9 mouse cellular contexts compared by ENCODE assay signal in the genomic region with DNA sequence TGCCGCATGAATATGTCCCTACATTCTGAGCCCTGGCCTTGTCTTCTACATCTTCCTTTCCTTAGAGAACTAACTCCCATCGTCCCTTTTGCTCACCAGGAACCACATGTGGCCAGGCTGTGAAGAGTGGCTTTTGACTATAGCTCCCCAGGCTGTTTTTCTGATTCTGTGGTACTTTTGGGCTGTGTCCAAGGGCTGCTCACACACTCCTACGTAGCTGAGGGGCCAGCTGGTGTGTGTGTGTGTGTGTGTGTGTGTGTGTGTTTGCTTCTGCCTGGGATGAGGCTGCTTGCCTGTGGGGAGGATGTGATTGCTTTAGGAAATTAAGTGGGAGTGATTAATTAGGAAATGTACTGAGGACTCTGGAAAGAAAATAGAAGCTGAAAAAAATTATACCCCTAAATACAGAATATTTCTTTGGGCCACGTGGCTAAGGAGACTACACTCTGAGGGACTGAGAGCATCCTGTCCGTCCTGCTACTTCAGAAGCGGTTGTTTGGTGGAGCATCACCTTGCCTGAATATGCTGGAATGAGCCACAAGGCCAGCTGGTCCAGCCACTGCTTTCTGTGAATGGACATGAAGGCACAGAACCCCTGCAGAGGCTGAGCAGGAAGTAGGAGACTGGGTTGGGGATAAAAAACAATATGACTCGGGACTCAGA. TPM values are rescaled to one million over a fixed set of nuclear protein-coding genes. Genes with fewer than 3 reads are reported as not detected.
DNase-seq lines count a peak whose midpoint lies in the region; ATAC-seq lines count a peak whose summit lies in the region.
"Had no signal": no experiment of that assay in that cellular context is flagged by ENCODE, and none has a peak within 500 bp of the region (broad histone marks: within the 10 kb centered on the region; RNA-seq: fewer than 3 reads in every experiment).

No protein-coding gene starts in this region.

- H3K4me1 ChIP-seq in kidney, embryonic 14.5 days (ENCODE audit: control insufficient read depth, insufficient read depth, low read length): no peaks in the 10 kb centered on the region
- H3K4me1 ChIP-seq in hindbrain, embryonic 16.5 days (ENCODE audit: control insufficient read depth, insufficient read depth, low read depth, low read length): no peaks in the 10 kb centered on the region
- H3K4me1 ChIP-seq in heart, embryonic 10.5 days: 0 out of 2 replicates have a peak, but pooled peaks cover 5% of the 10 kb centered on the region

- no peak overlapping the region for H3K27ac ChIP-seq in kidney, embryonic 14.5 days (ENCODE audit: low read depth, low read length)
- H3K27ac ChIP-seq in hindbrain, embryonic 16.5 days (ENCODE audit: low read depth, low read length): no peak overlapping the region
- H3K27ac ChIP-seq in heart, embryonic 10.5 days: no peak overlapping the region
- H3K27ac ChIP-seq: liver, embryonic 14.5 days had no signal

- H3K9me3 ChIP-seq in kidney, embryonic 14.5 days (ENCODE audit: control insufficient read depth, low read length): no peaks in the 10 kb centered on the region
- no peaks in the 10 kb centered on the region for H3K9me3 ChIP-seq in hindbrain, embryonic 16.5 days (ENCODE audit: control insufficient read depth, low read length)
- H3K9me3 ChIP-seq in heart, embryonic 10.5 days: no peaks in the 10 kb centered on the region

- no peak overlapping the region for H3K4me2 ChIP-seq in kidney, embryonic 14.5 days (replicated peaks; ENCODE audit: low read depth, low read length)
- H3K4me2 ChIP-seq in hindbrain, embryonic 16.5 days (ENCODE audit: low read length): no peak overlapping the region

- no peak overlapping the region for H3K9ac ChIP-seq in kidney, embryonic 14.5 days (ENCODE audit: low read depth, low read length)
- no peak overlapping the region for H3K9ac ChIP-seq in hindbrain, embryonic 16.5 days (ENCODE audit: low read depth, low read length)
- H3K9ac ChIP-seq: liver, embryonic 14.5 days had no signal

- WGBS in kidney, embryonic 14.5 days: 50% methylated on average over 7 of the region's 7 CpGs
- WGBS in hindbrain, embryonic 16.5 days: 45% methylated on average over 7 of the region's 7 CpGs
- 76% methylated on average over 7 of the region's 7 CpGs for WGBS in heart, embryonic 10.5 days

- DNase-seq in kidney, adult 11 months: no peak
- peak; percentile 33 for DNase-seq in cerebellum, adult 11 months
- peak; percentile 58 for DNase-seq in lung, postnatal 10 days
- no peak for DNase-seq in adrenal gland, postnatal 14 days
- no peak for DNase-seq in heart, embryonic 10.5 days (ENCODE audit: low spot score)

- H3K36me3 ChIP-seq in kidney, embryonic 14.5 days (ENCODE audit: control insufficient read depth, insufficient read depth, low read length): no peaks in the 10 kb centered on the region
- no peaks in the 10 kb centered on the region for H3K36me3 ChIP-seq in hindbrain, embryonic 16.5 days (ENCODE audit: control insufficient read depth, insufficient read depth, low read length)
- H3K36me3 ChIP-seq in heart, embryonic 10.5 days: no peaks in the 10 kb centered on the region

- no peak overlapping the region for H3K4me3 ChIP-seq in kidney, embryonic 14.5 days (ENCODE audit: low read length)
- H3K4me3 ChIP-seq in hindbrain, embryonic 16.5 days (ENCODE audit: low read length): no peak overlapping the region
- no peak overlapping the region for H3K4me3 ChIP-seq in heart, embryonic 10.5 days

- no peaks in the 10 kb centered on the region for H3K27me3 ChIP-seq in kidney, embryonic 14.5 days (ENCODE audit: control insufficient read depth, insufficient read depth, low read length)
- no peaks in the 10 kb centered on the region for H3K27me3 ChIP-seq in hindbrain, embryonic 16.5 days (replicated peaks; ENCODE audit: control insufficient read depth, insufficient read depth, low read length)
- H3K27me3 ChIP-seq in heart, embryonic 10.5 days (ENCODE audit: insufficient read depth, poor library complexity, severe bottlenecking): no peaks in the 10 kb centered on the region

- ATAC-seq in kidney, embryonic 14.5 days (ENCODE audit: low FRiP score, low TSS enrichment): peak; percentile 62
- ATAC-seq in hindbrain, embryonic 16.5 days: peak; percentile 82; the same call in 1 of the 2 replicates
- ATAC-seq in erythroid progenitor cell, adult 5-6 weeks (replicated peaks; ENCODE audit: low FRiP score, poor library complexity, severe bottlenecking): no peak

RNA-seq across cellular contexts. Expression of gene Slit3, which starts 21.8 kb away (rescaled TPM):
- polyA plus RNA-seq in kidney, embryonic 14.5 days (2014; fragmentation: Nextera tagmentation; extraction: Ambion mirVana): 20.4 and 21.5 TPM in 2 replicates
- polyA plus RNA-seq in hindbrain, embryonic 16.5 days (2015; fragmentation: Nextera tagmentation; extraction: Ambion mirVana): 9.0 and 14.8 TPM in 2 replicates
- total RNA-seq in adrenal gland, postnatal 14 days (2021): 43.7 and 46.3 TPM in 2 replicates
- total RNA-seq in erythroid progenitor cell, adult 5-6 weeks (2015; ENCODE audit: low replicate concordance): 0.72 TPM in 1 of 2 replicates, not detected in the other
- not detected in 2 replicates for total RNA-seq in erythroid progenitor cell, adult 5-6 weeks (2017; ENCODE audit: low replicate concordance)
- polyA plus RNA-seq in heart, embryonic 10.5 days (2016; fragmentation: Nextera tagmentation; extraction: Ambion mirVana): 11.3 and 22.2 TPM in 2 replicates

Comparison
In these comparisons a context has a peak if more than half of its experiments do, and no peak if none do; other contexts are left out.
1. DNase-seq: peak in cerebellum, adult 11 months (single experiment) and lung, postnatal 10 days (single experiment); none in kidney, adult 11 months (single experiment), adrenal gland, postnatal 14 days (single experiment) and heart, embryonic 10.5 days (single experiment).